Mouse (Mus musculus): Measurements from ENCODE around the gene Mov10l1. TPM values are rescaled to one million over a fixed set of nuclear protein-coding genes. Genes with fewer than 3 reads are reported as not detected.

The Mov10l1 gene
- polyA plus RNA-seq, 1 experiment from 2014 or later = 0.05 TPM

- Histone ChIP-seq H3K27ac (ENCODE audit: low read depth, low read length) (no peak overlapping the region), H3K36me3 (ENCODE audit: control insufficient read depth, insufficient read depth, low read length) (no peaks in the 10 kb centered on the region), H3K4me1 (ENCODE audit: control insufficient read depth, insufficient read depth, low read depth, low read length) (peaks cover 5% of the 10 kb centered on the region), H3K27me3 (replicated peaks; ENCODE audit: control insufficient read depth, insufficient read depth, low read length) (peaks cover 6% of the 10 kb centered on the region; the same call in 1 of the 2 replicates), H3K9ac (ENCODE audit: low read depth, low read length) (no peak overlapping the region), H3K9me3 (ENCODE audit: control insufficient read depth, low read length) (no peaks in the 10 kb centered on the region), H3K4me3 (ENCODE audit: low read length) (no peak overlapping the region), H3K4me2 (ENCODE audit: low read length) (no peak overlapping the region)
- WGBS = 85% methylated on average over 6 of the region's 6 CpGs
- ATAC-seq = no peak
These were observed 27.4 kb upstream of the Mov10l1 start for GRCm38 (mm10) chr15:88955342-88955741.

DNA sequence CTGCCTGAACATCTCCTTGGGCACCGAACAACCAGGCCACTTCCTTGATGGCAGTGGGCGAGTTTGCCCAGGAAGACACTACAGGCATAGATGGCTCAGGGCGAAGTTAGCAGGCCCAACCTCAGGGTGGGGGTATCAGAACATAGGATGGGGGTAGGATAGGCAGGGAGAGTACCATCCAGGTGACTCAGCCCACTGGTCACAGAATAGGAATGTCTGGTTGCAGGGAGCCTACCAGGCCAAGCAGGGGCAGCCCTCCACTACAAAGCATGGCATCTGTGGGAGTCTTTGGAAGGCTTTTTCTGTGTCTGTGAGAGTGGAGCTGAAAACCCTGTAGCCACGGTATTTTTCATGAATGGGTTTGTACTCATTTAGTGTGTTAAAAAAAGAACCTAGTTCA lies 25.2 kb upstream of the Mov10l1 start:
- Histone ChIP-seq H3K9ac (ENCODE audit: low read depth, low read length) (no peak overlapping the region), H3K27me3 (replicated peaks; ENCODE audit: control insufficient read depth, insufficient read depth, low read length) (peaks cover 6% of the 10 kb centered on the region; the same call in 1 of the 2 replicates), H3K4me3 (ENCODE audit: low read length) (no peak overlapping the region), H3K36me3 (ENCODE audit: control insufficient read depth, insufficient read depth, low read length) (no peaks in the 10 kb centered on the region), H3K4me2 (ENCODE audit: low read length) (no peak overlapping the region), H3K9me3 (ENCODE audit: control insufficient read depth, low read length) (no peaks in the 10 kb centered on the region), H3K4me1 (ENCODE audit: control insufficient read depth, insufficient read depth, low read depth, low read length) (peaks cover 5% of the 10 kb centered on the region), H3K27ac (ENCODE audit: low read depth, low read length) (no peak overlapping the region)
- 86% methylated on average over 4 of the region's 4 CpGs for WGBS
- ATAC-seq = no peak

DNA sequence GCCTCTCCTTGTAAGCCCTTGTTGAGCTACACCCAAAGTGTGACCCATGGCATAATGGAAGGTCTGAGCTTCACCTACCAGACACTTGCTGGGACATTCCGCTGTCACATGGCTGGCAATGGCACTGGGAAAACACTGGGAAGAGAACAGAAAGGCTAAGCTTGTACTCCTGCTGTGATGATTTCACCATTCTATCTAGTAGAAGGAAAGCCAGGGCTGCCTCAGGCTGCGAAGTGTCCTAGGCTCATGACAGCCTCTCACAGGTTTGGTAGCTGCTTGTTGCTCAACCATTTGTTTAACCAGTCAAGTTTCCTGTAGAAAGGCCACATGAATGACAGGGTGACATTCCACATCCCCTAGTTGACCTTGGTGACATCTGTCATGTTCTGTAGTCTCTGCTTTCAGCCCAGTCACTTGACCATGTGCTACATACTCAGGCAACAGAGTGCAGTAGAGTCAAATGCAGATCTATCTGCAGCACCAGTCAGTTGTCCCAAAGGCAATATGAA lies 18.6 kb upstream of the Mov10l1 start:
- Histone ChIP-seq H3K36me3 (ENCODE audit: control insufficient read depth, insufficient read depth, low read length) (no peaks in the 10 kb centered on the region), H3K4me3 (ENCODE audit: low read length) (no peak overlapping the region), H3K4me2 (ENCODE audit: low read length) (no peak overlapping the region), H3K27ac (ENCODE audit: low read depth, low read length) (no peak overlapping the region), H3K9ac (ENCODE audit: low read depth, low read length) (no peak overlapping the region), H3K9me3 (ENCODE audit: control insufficient read depth, low read length) (no peaks in the 10 kb centered on the region), H3K4me1 (ENCODE audit: control insufficient read depth, insufficient read depth, low read depth, low read length) (no peaks in the 10 kb centered on the region), H3K27me3 (replicated peaks; ENCODE audit: control insufficient read depth, insufficient read depth, low read length) (no peaks in the 10 kb centered on the region)
- no peak for ATAC-seq
- 91% methylated on average over 2 of the region's 2 CpGs for WGBS

- Histone ChIP-seq H3K27me3 (replicated peaks; ENCODE audit: control insufficient read depth, insufficient read depth, low read length) (no peaks in the 10 kb centered on the region), H3K4me3 (ENCODE audit: low read length) (no peak overlapping the region), H3K9ac (ENCODE audit: low read depth, low read length) (no peak overlapping the region), H3K9me3 (ENCODE audit: control insufficient read depth, low read length) (no peaks in the 10 kb centered on the region), H3K36me3 (ENCODE audit: control insufficient read depth, insufficient read depth, low read length) (no peaks in the 10 kb centered on the region), H3K27ac (ENCODE audit: low read depth, low read length) (no peak overlapping the region), H3K4me2 (ENCODE audit: low read length) (no peak overlapping the region), H3K4me1 (ENCODE audit: control insufficient read depth, insufficient read depth, low read depth, low read length) (no peaks in the 10 kb centered on the region)
- no peak for ATAC-seq
- WGBS = 94% methylated on average over 4 of the region's 4 CpGs
These were observed 10.4 kb upstream of the Mov10l1 start for GRCm38 (mm10) chr15:88972300-88972699.

- Histone ChIP-seq H3K27me3 (replicated peaks; ENCODE audit: control insufficient read depth, insufficient read depth, low read length) (no peaks in the 10 kb centered on the region), H3K9ac (ENCODE audit: low read depth, low read length) (no peak within 1 kb of the TSS), H3K36me3 (ENCODE audit: control insufficient read depth, insufficient read depth, low read length) (no peaks in the 10 kb centered on the region), H3K4me1 (ENCODE audit: control insufficient read depth, insufficient read depth, low read depth, low read length) (no peaks in the 10 kb centered on the region), H3K9me3 (ENCODE audit: control insufficient read depth, low read length) (no peaks in the 10 kb centered on the region; the same call in 1 of the 2 replicates), H3K27ac (ENCODE audit: low read depth, low read length) (peak within 1 kb of the TSS; percentile 60), H3K4me3 (ENCODE audit: low read length) (peak within 1 kb of the TSS; percentile 16; the same call in 1 of the 2 replicates), H3K4me2 (ENCODE audit: low read length) (peak within 1 kb of the TSS; percentile 37)
- peak; percentile 96 for ATAC-seq
- 14% methylated on average over 10 of the region's 10 CpGs for WGBS
These were observed 4.2 kb upstream of the Mov10l1 start, which contains the start of gene Mlc1 for GRCm38 (mm10) chr15:88978281-88979137. Mlc1 (minus strand) TSS chr15:88979007.

- Histone ChIP-seq H3K27ac (ENCODE audit: low read depth, low read length) (peak overlapping the region; percentile 60; the same call in 1 of the 2 replicates), H3K4me2 (ENCODE audit: low read length) (no peak overlapping the region), H3K9me3 (ENCODE audit: control insufficient read depth, low read length) (no peaks in the 10 kb centered on the region; the same call in 1 of the 2 replicates), H3K9ac (ENCODE audit: low read depth, low read length) (no peak overlapping the region), H3K4me1 (ENCODE audit: control insufficient read depth, insufficient read depth, low read depth, low read length) (no peaks in the 10 kb centered on the region), H3K4me3 (ENCODE audit: low read length) (no peak overlapping the region), H3K36me3 (ENCODE audit: control insufficient read depth, insufficient read depth, low read length) (no peaks in the 10 kb centered on the region), H3K27me3 (replicated peaks; ENCODE audit: control insufficient read depth, insufficient read depth, low read length) (no peaks in the 10 kb centered on the region)
- WGBS = 14% methylated on average over 3 of the region's 3 CpGs
- no peak for ATAC-seq
These were observed 3.6 kb upstream of the Mov10l1 start for GRCm38 (mm10) chr15:88979138-88979446.

- H3K4me3 ChIP-seq (ENCODE audit: low read length) = no peak overlapping the region
- no peak overlapping the region for H3K4me2 ChIP-seq (ENCODE audit: low read length)
- H3K27me3 ChIP-seq (replicated peaks; ENCODE audit: control insufficient read depth, insufficient read depth, low read length) = no peaks in the 10 kb centered on the region
- H3K4me1 ChIP-seq (ENCODE audit: control insufficient read depth, insufficient read depth, low read depth, low read length) = no peaks in the 10 kb centered on the region
- H3K36me3 ChIP-seq (ENCODE audit: control insufficient read depth, insufficient read depth, low read length) = no peaks in the 10 kb centered on the region
- ATAC-seq = no peak
- WGBS = 77% methylated on average over 2 of the region's 2 CpGs
- no peak overlapping the region for H3K9ac ChIP-seq (ENCODE audit: low read depth, low read length)
- no peaks in the 10 kb centered on the region for H3K9me3 ChIP-seq (ENCODE audit: control insufficient read depth, low read length)
- H3K27ac ChIP-seq (ENCODE audit: low read depth, low read length) = no peak overlapping the region
These were observed 6.5 kb downstream of the Mov10l1 start for GRCm38 (mm10) chr15:88989236-88989635.

DNA sequence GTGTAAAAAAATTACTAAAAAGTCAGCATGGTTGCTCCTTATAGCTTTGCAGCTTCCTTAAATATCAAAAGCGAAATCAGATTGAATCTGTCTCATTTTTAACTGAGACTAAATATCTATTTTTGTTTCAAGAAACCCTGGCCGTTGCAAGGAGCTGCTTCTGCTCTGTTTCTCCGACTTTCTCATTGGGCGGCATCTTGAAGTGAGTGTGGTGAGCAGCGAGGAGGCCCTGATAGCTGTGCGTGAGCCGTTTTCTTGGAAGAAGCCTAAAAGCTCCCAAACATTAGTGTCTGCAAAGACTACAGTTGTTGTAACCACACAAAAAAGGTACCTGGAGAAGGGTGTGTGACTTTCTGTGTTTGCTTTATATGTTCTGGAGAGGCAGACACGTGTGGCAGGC lies 15.9 kb downstream of the Mov10l1 start:
- Histone ChIP-seq H3K9me3 (ENCODE audit: control insufficient read depth, low read length) (no peaks in the 10 kb centered on the region), H3K27me3 (replicated peaks; ENCODE audit: control insufficient read depth, insufficient read depth, low read length) (no peaks in the 10 kb centered on the region), H3K4me1 (ENCODE audit: control insufficient read depth, insufficient read depth, low read depth, low read length) (no peaks in the 10 kb centered on the region), H3K9ac (ENCODE audit: low read depth, low read length) (no peak overlapping the region), H3K36me3 (ENCODE audit: control insufficient read depth, insufficient read depth, low read length) (no peaks in the 10 kb centered on the region), H3K27ac (ENCODE audit: low read depth, low read length) (no peak overlapping the region), H3K4me3 (ENCODE audit: low read length) (no peak overlapping the region), H3K4me2 (ENCODE audit: low read length) (no peak overlapping the region)
- 79% methylated on average over 8 of the region's 8 CpGs for WGBS
- no peak for ATAC-seq

DNA sequence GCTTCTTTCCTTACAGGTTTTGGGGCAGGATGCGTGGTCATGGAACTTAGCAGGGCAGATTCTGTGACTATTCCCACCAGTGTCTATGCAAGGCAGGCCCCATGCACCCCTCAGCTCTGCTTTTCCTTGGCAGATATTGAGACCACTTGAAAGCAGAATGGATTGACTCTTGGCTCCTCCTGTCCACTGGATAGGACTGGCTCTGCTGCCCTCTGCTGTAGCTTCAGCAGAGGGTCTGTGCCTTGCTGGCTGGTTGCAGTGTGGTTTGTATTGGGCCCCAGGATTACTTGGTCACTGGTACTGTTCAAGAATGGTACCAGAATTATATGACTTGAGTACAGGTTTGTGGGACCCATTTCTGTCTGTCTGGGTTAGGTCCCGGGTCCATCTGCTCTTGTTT lies 16.4 kb downstream of the Mov10l1 start:
- no peaks in the 10 kb centered on the region for H3K4me1 ChIP-seq (ENCODE audit: control insufficient read depth, insufficient read depth, low read depth, low read length)
- WGBS = 74% methylated on average over 2 of the region's 2 CpGs
- no peak overlapping the region for H3K27ac ChIP-seq (ENCODE audit: low read depth, low read length)

More for the DNA sequence above, 16.4 kb downstream of the Mov10l1 start:
- H3K4me2 ChIP-seq (ENCODE audit: low read length) = no peak overlapping the region
- no peaks in the 10 kb centered on the region for H3K27me3 ChIP-seq (replicated peaks; ENCODE audit: control insufficient read depth, insufficient read depth, low read length)
- H3K9ac ChIP-seq (ENCODE audit: low read depth, low read length) = no peak overlapping the region
- H3K9me3 ChIP-seq (ENCODE audit: control insufficient read depth, low read length) = no peaks in the 10 kb centered on the region
- no peaks in the 10 kb centered on the region for H3K36me3 ChIP-seq (ENCODE audit: control insufficient read depth, insufficient read depth, low read length)
- no peak overlapping the region for H3K4me3 ChIP-seq (ENCODE audit: low read length)
- ATAC-seq = no peak; the same call in 1 of the 2 replicates
